Mouse (Mus musculus) cerebellum, postnatal 10 days (tissue): ENCODE data around the gene Cd38.
A peak's percentile ranks its signal among the peaks of the same experiment; 100 is the strongest.

Source experiments
- DNase-seq, 2 experiments: peaks; one replicate each; pipeline ENCODE4 v3.0.0; 2021; ENCODE audit warnings: mixed read lengths in 2 of 2

Gene Cd38

GRCm38 (mm10) chr5:43860096-43860495 is 8.3 kb upstream of the Cd38 start:
- no peak for DNase-seq

- DNase-seq: no peak
Observed at GRCm38 (mm10) chr5:43860670-43861431, 7.5 kb upstream of the Cd38 start.

GRCm38 (mm10) chr5:43863642-43864041 is 4.7 kb upstream of the Cd38 start:
- DNase-seq: no peak

GRCm38 (mm10) chr5:43865316-43865715 is 3.0 kb upstream of the Cd38 start:
- no peak for DNase-seq

- DNase-seq: peak; percentile 51 to 62
Observed at GRCm38 (mm10) chr5:43868711-43869600, 603 bp downstream of the Cd38 start.

- no peak for DNase-seq
Observed at GRCm38 (mm10) chr5:43871845-43872244, 3.5 kb downstream of the Cd38 start.

GRCm38 (mm10) chr5:43872652-43873051 is 4.3 kb downstream of the Cd38 start:
- no peak for DNase-seq

GRCm38 (mm10) chr5:43882034-43882433 is 13.7 kb downstream of the Cd38 start:
- DNase-seq: no peak

GRCm38 (mm10) chr5:43885060-43885820 is 16.9 kb downstream of the Cd38 start:
- no peak for DNase-seq

GRCm38 (mm10) chr5:43892386-43892785 is 24.0 kb downstream of the Cd38 start:
- peak; percentile 47 to 62 for DNase-seq

- peak; percentile 11 to 32 for DNase-seq
Observed at GRCm38 (mm10) chr5:43894113-43894512, 25.8 kb downstream of the Cd38 start.

GRCm38 (mm10) chr5:43895931-43896330 is 27.6 kb downstream of the Cd38 start:
- no peak for DNase-seq

GRCm38 (mm10) chr5:43904685-43905084 is 36.3 kb downstream of the Cd38 start:
- no peak for DNase-seq

- DNase-seq: no peak
Observed at GRCm38 (mm10) chr5:43909213-43909612, 40.9 kb downstream of the Cd38 start.

GRCm38 (mm10) chr5:43910006-43910405 is 41.7 kb downstream of the Cd38 start:
- no peak for DNase-seq

- peak; percentile 5 to 11 for DNase-seq
Observed at GRCm38 (mm10) chr5:43912844-43913243, 44.5 kb downstream of the Cd38 start, which contains the start of gene Gm7879. TSS of gene Gm7879 (plus strand) at chr5:43913144.

GRCm38 (mm10) chr5:43915261-43915886 is 47.0 kb downstream of the Cd38 start:
- no peak for DNase-seq

- DNase-seq: no peak
Observed at GRCm38 (mm10) chr5:43921877-43922276, 53.5 kb downstream of the Cd38 start.

GRCm38 (mm10) chr5:43923933-43924332 is 55.6 kb downstream of the Cd38 start:
- peak; percentile 70 to 71 for DNase-seq

- no peak for DNase-seq
Observed at GRCm38 (mm10) chr5:43927729-43928128, 59.4 kb downstream of the Cd38 start.

- no peak for DNase-seq
Observed at GRCm38 (mm10) chr5:43933269-43933668, 64.9 kb downstream of the Cd38 start.

- DNase-seq: no peak
Observed at GRCm38 (mm10) chr5:43947330-43947977, 79.1 kb downstream of the Cd38 start.
